Comparison of ENCODE assay signal across 8 mouse cellular contexts in the genomic region with DNA sequence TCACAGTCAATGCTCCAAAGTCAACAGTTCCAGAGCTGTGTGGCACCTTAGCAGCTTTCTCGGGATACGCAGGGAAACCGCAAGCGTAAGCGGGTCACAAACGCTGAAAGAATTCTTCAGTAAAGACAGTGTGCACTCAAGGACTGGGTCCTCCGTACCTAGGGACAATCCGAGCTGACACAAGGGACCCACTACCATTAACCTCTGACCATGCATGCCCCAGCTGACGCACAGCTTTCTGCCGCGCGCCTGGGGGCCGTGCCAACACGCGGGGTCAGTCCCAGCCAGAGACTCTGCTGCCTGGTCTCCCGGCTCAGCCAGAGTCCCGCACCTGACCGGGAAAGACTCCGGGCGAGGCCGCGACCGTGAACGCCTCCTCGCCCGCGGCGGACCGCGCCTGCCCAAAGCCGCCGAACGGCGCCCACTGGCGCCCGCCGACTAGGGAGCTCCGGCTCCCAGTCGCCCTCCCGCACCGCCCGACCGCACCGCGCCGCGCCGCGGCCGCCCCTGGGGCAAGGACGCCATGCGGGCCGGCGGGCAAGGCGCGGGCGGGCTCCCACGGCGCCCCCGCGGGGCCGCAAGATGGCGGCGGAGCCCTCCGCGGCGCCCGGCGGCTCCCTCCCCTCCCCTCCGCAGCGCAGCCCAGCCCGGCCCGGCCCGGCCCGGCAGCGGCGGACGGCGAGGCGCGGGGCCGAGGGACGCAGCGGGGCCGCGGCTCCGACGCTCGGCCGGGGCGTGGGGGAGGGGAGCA. TPM values are rescaled to one million over a fixed set of nuclear protein-coding genes. Genes with fewer than 3 reads are reported as not detected.
DNase-seq lines count a peak whose midpoint lies in the region; ATAC-seq and TF ChIP-seq lines count a peak whose summit lies in the region.

No protein-coding gene starts in this region.

- intact Hi-C loops in left cerebral cortex, adult 2 months (cut with DNase I), result loop anchor here (5.0 kb wide), 2 partner anchors 65 to 90 kb away; no protein-coding TSS in a partner anchor

- peak overlapping the region; percentile 96 for H3K4me3 ChIP-seq in hindbrain, embryonic 13.5 days
- peak overlapping the region; percentile 96 for H3K4me3 ChIP-seq in left cerebral cortex, adult 2 months
- H3K4me3 ChIP-seq in macrophage (ENCODE audit: inconsistent target), result peak overlapping the region; percentile 75
- peak overlapping the region; percentile 83 for H3K4me3 ChIP-seq in small intestine, adult 2 months (ENCODE audit: low read depth, low read length)

- peaks cover 37% of the 10 kb centered on the region for H3K4me1 ChIP-seq in hindbrain, embryonic 13.5 days (replicated peaks)
- peaks cover 21% of the 10 kb centered on the region; the same call in 1 of the 2 replicates for H3K4me1 ChIP-seq in small intestine, adult 2 months (ENCODE audit: control insufficient read depth, insufficient read depth, insufficient read length, low read length)

- H3K9me3 ChIP-seq in hindbrain, embryonic 13.5 days, result no peaks in the 10 kb centered on the region

- peak overlapping the region; percentile 74 for H3K4me2 ChIP-seq in hindbrain, embryonic 13.5 days

- no peaks in the 10 kb centered on the region for H3K27me3 ChIP-seq in hindbrain, embryonic 13.5 days
- no peaks in the 10 kb centered on the region for H3K27me3 ChIP-seq in small intestine, adult 2 months (ENCODE audit: control insufficient read depth, insufficient read depth, low read length)

- 0 out of 2 replicates have a peak, but pooled peaks have one; percentile 23 for TF ChIP-seq POLR2A in small intestine, adult 2 months (IDR thresholded peaks at IDR 0.05; ENCODE audit: low read depth, low read length)

- H3K79me2 ChIP-seq in macrophage (ENCODE audit: inconsistent target), result peaks cover 50% of the 10 kb centered on the region

- peak overlapping the region; percentile 97 for H3K9ac ChIP-seq in hindbrain, embryonic 13.5 days

- peak overlapping the region; percentile 100 for H3K27ac ChIP-seq in hindbrain, embryonic 13.5 days
- peak overlapping the region; percentile 99 for H3K27ac ChIP-seq in left cerebral cortex, adult 2 months
- H3K27ac ChIP-seq in macrophage, result peak overlapping the region; percentile 59
- H3K27ac ChIP-seq in small intestine, adult 2 months (ENCODE audit: insufficient read depth, low read depth, low read length), result peak overlapping the region; percentile 82

- ATAC-seq in hindbrain, embryonic 13.5 days (ENCODE audit: low FRiP score), result peak; percentile 43

- DNase-seq in Muller cell, postnatal 12 days (ENCODE audit: inconsistent ontology term), result peak; percentile 42
- DNase-seq in cerebellum, adult 8-10 months, result peak; percentile 48
- DNase-seq in forelimb bud, embryonic 11.5 days (ENCODE audit: low read depth, low spot score), result peak; percentile 16
- peak; percentile 43 to 47 for DNase-seq in left cerebral cortex, adult 2 months (ENCODE audit: extremely low spot score in 1 of 2, low spot score in 2 of 2)
- DNase-seq in c-Kit-positive CD71-positive TER-119-positive erythroid progenitor cells, embryonic 14.5 days (ENCODE audit: low spot score), result no peak

- TF ChIP-seq CTCF in left cerebral cortex, adult 2 months (IDR thresholded peaks at IDR 0.05), result no peak
- no peak for TF ChIP-seq CTCF in small intestine, adult 2 months (IDR thresholded peaks at IDR 0.05; ENCODE audit: extremely low read depth, insufficient read length, insufficient replicate concordance, low read depth, low read length)

- H3K36me3 ChIP-seq in hindbrain, embryonic 13.5 days, result no peaks in the 10 kb centered on the region
- no peaks in the 10 kb centered on the region for H3K36me3 ChIP-seq in macrophage (ENCODE audit: inconsistent target)
- H3K36me3 ChIP-seq in small intestine, adult 2 months (ENCODE audit: control insufficient read depth, insufficient read depth, low read length), result no peaks in the 10 kb centered on the region

- WGBS in hindbrain, embryonic 13.5 days, result under 1% methylated on average over 55 of the region's 91 CpGs
- WGBS in macrophage (ENCODE audit: missing documents), result 2% methylated on average over 59 of the region's 91 CpGs
- WGBS in small intestine, adult 2 months, result under 1% methylated on average over 69 of the region's 91 CpGs

RNA-seq across cellular contexts. Expression of a gene that starts 0.8 kb away (rescaled TPM):
- polyA plus RNA-seq in hindbrain, embryonic 13.5 days (2015; fragmentation: Nextera tagmentation; extraction: Ambion mirVana), result 257 and 265 TPM in 2 replicates
- 100 to 1,000 TPM; 150 to 151 TPM for total RNA-seq in left cerebral cortex, adult 2 months (2021)
- 10 to 100 TPM; 10.4 to 30.8 (median 18.0) TPM for total RNA-seq in macrophage (2018; cell fraction: chromatin; rRNA removed)
- 10 to 100 TPM; 65.7 to 93.2 (median 73.0) TPM for total RNA-seq in macrophage (2018; cell fraction: cytosol; rRNA removed)
- total RNA-seq in macrophage (2018; cell fraction: nucleus; rRNA removed), result 10 to 100 TPM; 20.1 to 55.1 (median 38.7) TPM
- polyA plus RNA-seq in macrophage (2018), result 55.9 to 98.6 TPM (median 79.0 TPM) in 3 replicates
- 76.0 and 96.0 TPM in 2 replicates for polyA plus RNA-seq in small intestine, adult 2 months (2012; rRNA removed)

RNA-seq across cellular contexts. Expression of a gene that starts 29.4 kb away (rescaled TPM):
- 0.18 TPM in 1 of 2 replicates, not detected in the other for polyA plus RNA-seq in hindbrain, embryonic 13.5 days (2015; fragmentation: Nextera tagmentation; extraction: Ambion mirVana)
- under 1 TPM; 0.19 to 0.25 TPM for total RNA-seq in left cerebral cortex, adult 2 months (2021)
- 1 to 10 TPM in 14 of 26 experiments, under 1 TPM in 9, not detected in 3; 0.33 to 3.4 (median 1.3) TPM for total RNA-seq in macrophage (2018; cell fraction: chromatin; rRNA removed)
- under 1 TPM in 10 of 26 experiments, not detected in 16; 0.06 to 0.19 (median 0.10) TPM for total RNA-seq in macrophage (2018; cell fraction: cytosol; rRNA removed)
- total RNA-seq in macrophage (2018; cell fraction: nucleus; rRNA removed), result 1 to 10 TPM in 7 of 26 experiments, under 1 TPM in 13, not detected in 6; 0.45 to 2.6 (median 0.77) TPM
- 0.10 TPM in 1 of 3 replicates, not detected in the others for polyA plus RNA-seq in macrophage (2018)
- polyA plus RNA-seq in small intestine, adult 2 months (2012; rRNA removed), result not detected in 2 replicates
